Mouse (Mus musculus): ENCODE measurements around the gene Zfp598. TPM values are rescaled to one million over a fixed set of nuclear protein-coding genes. Genes with fewer than 3 reads are reported as not detected.

Zfp598 gene
- total RNA-seq (2021) = 10 to 100 TPM; 36.6 to 43.9 TPM
- long read RNA-seq, experiment 1, transcript Zfp598-202 (12 exons, 3,352 nt) = major isoform, 8 of 29 reads
- long read RNA-seq, experiment 1, partial matches to known transcripts = 3 of 29 reads
- long read RNA-seq, experiment 1, other reads (novel, unspliced or antisense) = 14 of 29 reads
- long read RNA-seq, experiment 2, transcript Zfp598-202 (12 exons, 3,352 nt) = major isoform, 15 of 54 reads
- long read RNA-seq, experiment 2, transcript Zfp598-201 (12 exons, 3,283 nt) = minor isoform, 6 of 54 reads
- long read RNA-seq, experiment 2, partial matches to known transcripts = 10 of 54 reads
- long read RNA-seq, experiment 2, other reads (novel, unspliced or antisense) = 23 of 54 reads

- peak within 1 kb of the TSS; percentile 94 for H3K27ac ChIP-seq
- H3K4me3 ChIP-seq = peak within 1 kb of the TSS; percentile 90
- peak; percentile 66 for TF ChIP-seq CTCF (conservative IDR thresholded peaks at IDR 0.05)
- peak; percentile 95 to 97 for DNase-seq (ENCODE audit: low spot score in 2 of 2)
These were observed at the start of gene Zfp598 for GRCm38 (mm10) chr17:24669545-24670245. Gene Zfp598, plus strand, starts transcription at chr17:24669687.

GRCm38 (mm10) chr17:24625472-24625871 is 44.0 kb upstream of the Zfp598 start:
- Histone ChIP-seq H3K4me3 (no peak overlapping the region), H3K27ac (no peak overlapping the region)
- DNase-seq (ENCODE audit: low spot score in 2 of 2) = no peak
- no peak for TF ChIP-seq CTCF (conservative IDR thresholded peaks at IDR 0.05)

GRCm38 (mm10) chr17:24628646-24629045 is 40.8 kb upstream of the Zfp598 start:
- H3K27ac ChIP-seq = no peak overlapping the region
- TF ChIP-seq CTCF (conservative IDR thresholded peaks at IDR 0.05) = peak; percentile 99
- H3K4me3 ChIP-seq = no peak overlapping the region
- peak; percentile 49 to 76 for DNase-seq (ENCODE audit: low spot score in 2 of 2)

GRCm38 (mm10) chr17:24630072-24630471 is 39.4 kb upstream of the Zfp598 start:
- peak; percentile 85 to 89 for DNase-seq (ENCODE audit: low spot score in 2 of 2)
- H3K4me3 ChIP-seq = peak overlapping the region; percentile 38
- no peak for TF ChIP-seq CTCF (conservative IDR thresholded peaks at IDR 0.05)
- H3K27ac ChIP-seq = peak overlapping the region; percentile 80

GRCm38 (mm10) chr17:24632167-24632812 is 37.2 kb upstream of the Zfp598 start, which contains the start of the genes Tsc2 and Nthl1:
Gene Tsc2, minus strand, starts transcription at chr17:24632630.
Gene Nthl1, plus strand, starts transcription at chr17:24632680.
- H3K27ac ChIP-seq = peak within 1 kb of the TSS; percentile 92
- TF ChIP-seq CTCF (conservative IDR thresholded peaks at IDR 0.05) = no peak
- H3K4me3 ChIP-seq = peak within 1 kb of the TSS; percentile 93
- DNase-seq (ENCODE audit: low spot score in 2 of 2) = peak; percentile 83 to 86

GRCm38 (mm10) chr17:24632813-24633449 is 36.6 kb upstream of the Zfp598 start:
- TF ChIP-seq CTCF (conservative IDR thresholded peaks at IDR 0.05) = no peak
- Histone ChIP-seq H3K4me3 (peak overlapping the region; percentile 93), H3K27ac (peak overlapping the region; percentile 92)
- DNase-seq (ENCODE audit: low spot score in 2 of 2) = peak in 1 of 2 experiments; percentile 30

GRCm38 (mm10) chr17:24633831-24634230 is 35.7 kb upstream of the Zfp598 start:
- no peak for DNase-seq (ENCODE audit: low spot score in 2 of 2)
- no peak for TF ChIP-seq CTCF (conservative IDR thresholded peaks at IDR 0.05)
- no peak overlapping the region for H3K4me3 ChIP-seq
- peak overlapping the region; percentile 92; the same call in 1 of the 2 replicates for H3K27ac ChIP-seq

GRCm38 (mm10) chr17:24635024-24635423 is 34.5 kb upstream of the Zfp598 start:
- no peak for TF ChIP-seq CTCF (conservative IDR thresholded peaks at IDR 0.05)
- Histone ChIP-seq H3K27ac (peak overlapping the region; percentile 44), H3K4me3 (no peak overlapping the region)
- DNase-seq (ENCODE audit: low spot score in 2 of 2) = no peak

- TF ChIP-seq CTCF (conservative IDR thresholded peaks at IDR 0.05) = no peak
- Histone ChIP-seq H3K4me3 (no peak overlapping the region), H3K27ac (peak overlapping the region; percentile 44)
- no peak for DNase-seq (ENCODE audit: low spot score in 2 of 2)
These were observed 33.8 kb upstream of the Zfp598 start for GRCm38 (mm10) chr17:24635694-24636093.

- DNase-seq (ENCODE audit: low spot score in 2 of 2) = no peak
- TF ChIP-seq CTCF (conservative IDR thresholded peaks at IDR 0.05) = no peak
- Histone ChIP-seq H3K4me3 (no peak overlapping the region), H3K27ac (0 out of 2 replicates have a peak overlapping the region, but pooled peaks have one; percentile 23)
These were observed 32.6 kb upstream of the Zfp598 start for GRCm38 (mm10) chr17:24636781-24637481.

- TF ChIP-seq CTCF (conservative IDR thresholded peaks at IDR 0.05) = no peak
- Histone ChIP-seq H3K27ac (no peak overlapping the region), H3K4me3 (no peak overlapping the region)
- no peak for DNase-seq (ENCODE audit: low spot score in 2 of 2)
These were observed 31.3 kb upstream of the Zfp598 start for GRCm38 (mm10) chr17:24638214-24638613.

GRCm38 (mm10) chr17:24638840-24639239 is 30.6 kb upstream of the Zfp598 start:
- no peak overlapping the region for H3K27ac ChIP-seq
- H3K4me3 ChIP-seq = no peak overlapping the region
- no peak for TF ChIP-seq CTCF (conservative IDR thresholded peaks at IDR 0.05)
- no peak for DNase-seq (ENCODE audit: low spot score in 2 of 2)
